ENCODE assay signal across 16 mouse cellular contexts in the genomic region with DNA sequence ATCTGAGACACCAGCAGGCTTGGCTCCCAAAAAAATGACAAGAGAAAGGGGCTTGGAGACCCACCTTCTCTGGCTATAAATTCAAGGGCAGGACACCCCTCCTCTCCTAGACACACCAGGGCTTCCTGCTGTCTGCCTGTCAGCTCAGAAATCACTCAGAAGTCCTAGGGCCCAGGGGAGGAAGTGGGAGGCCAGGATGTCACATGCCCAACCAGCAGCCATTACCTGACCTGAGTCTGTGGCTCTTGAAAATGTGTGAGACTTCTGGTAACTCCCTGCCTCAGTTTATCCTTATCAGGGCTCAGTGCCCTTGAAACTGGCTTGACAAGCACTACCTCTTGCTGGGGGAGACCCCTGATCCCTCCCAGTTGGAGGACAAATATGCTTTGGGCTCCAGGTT.
A peak's percentile ranks its signal among the peaks of the same experiment; 100 is the strongest.
DNase-seq lines count a peak whose midpoint lies in the region; ATAC-seq and TF ChIP-seq lines count a peak whose summit lies in the region.
"Had no signal": no experiment of that assay in that cellular context is flagged by ENCODE, and none has a peak within 500 bp of the region (broad histone marks: within the 10 kb centered on the region; RNA-seq: fewer than 3 reads in every experiment).

No protein-coding gene starts in this region.

- DNase-seq in spleen, adult 2 months (ENCODE audit: low read depth in 1 of 2, low spot score in 2 of 2), result peak in 1 of 2 experiments; percentile 36
- no peak for DNase-seq in spleen, adult 18-20 months
- DNase-seq in induced T-regulatory cell, adult 2 months (ENCODE audit: low read depth), result peak; percentile 40
- peak; percentile 54 for DNase-seq in splenic B cell, adult 2 months (ENCODE audit: low read depth, low spot score)
- no peak for DNase-seq in left cerebral cortex, postnatal 14 days (ENCODE audit: low spot score in 2 of 2)
- DNase-seq in kidney, postnatal 10 days, result no peak
- DNase-seq: adrenal gland, postnatal 10 days; cerebellum, postnatal 25 days; kidney, postnatal 25 days; lung, adult 2 months had no signal

- no peak for TF ChIP-seq POLR2A in spleen, adult 2 months (IDR thresholded peaks at IDR 0.05; ENCODE audit: low read depth, low read length)

- no peak for TF ChIP-seq CTCF in spleen, adult 2 months (IDR thresholded peaks at IDR 0.05; ENCODE audit: extremely low read depth, insufficient read depth, insufficient read length, insufficient replicate concordance)

- no peaks in the 10 kb centered on the region for H3K36me3 ChIP-seq in spleen, adult 2 months (ENCODE audit: control insufficient read depth, insufficient read depth, low read length)
- H3K36me3 ChIP-seq in splenic B cell, adult 2 months (ENCODE audit: control insufficient read depth, insufficient read depth, low read length, poor library complexity, severe bottlenecking), result no peaks in the 10 kb centered on the region
- H3K36me3 ChIP-seq in kidney, embryonic 14.5 days (ENCODE audit: control insufficient read depth, insufficient read depth, low read length), result no peaks in the 10 kb centered on the region
- H3K36me3 ChIP-seq: embryonic facial prominence, embryonic 13.5 days; intestine, embryonic 15.5 days; limb, embryonic 12.5 days had no signal

- H3K4me3 ChIP-seq in spleen, adult 2 months (ENCODE audit: extremely low read depth, insufficient read depth, insufficient read length), result no peak overlapping the region
- no peak overlapping the region for H3K4me3 ChIP-seq in kidney, embryonic 14.5 days (ENCODE audit: low read length)
- H3K4me3 ChIP-seq: embryonic facial prominence, embryonic 13.5 days; forebrain, embryonic 13.5 days; intestine, embryonic 15.5 days; limb, embryonic 12.5 days had no signal

- ATAC-seq in activated CD4-positive, CD25-positive, alpha-beta regulatory T cell, adult 4 months, result peak; percentile 79
- ATAC-seq in kidney, embryonic 14.5 days (ENCODE audit: low FRiP score, low TSS enrichment), result no peak
- ATAC-seq: forebrain, embryonic 13.5 days; intestine, embryonic 15.5 days had no signal

- H3K27me3 ChIP-seq in spleen, adult 2 months (ENCODE audit: control insufficient read depth, insufficient read depth, low read length), result no peaks in the 10 kb centered on the region
- no peaks in the 10 kb centered on the region for H3K27me3 ChIP-seq in splenic B cell, adult 2 months (ENCODE audit: control insufficient read depth, insufficient read depth, low read length, poor library complexity, severe bottlenecking)
- H3K27me3 ChIP-seq in kidney, embryonic 14.5 days (ENCODE audit: control insufficient read depth, insufficient read depth, low read length), result no peaks in the 10 kb centered on the region
- H3K27me3 ChIP-seq: embryonic facial prominence, embryonic 13.5 days; forebrain, embryonic 13.5 days; intestine, embryonic 15.5 days; limb, embryonic 12.5 days had no signal

- H3K4me1 ChIP-seq in spleen, adult 2 months (ENCODE audit: control insufficient read depth, insufficient read depth, insufficient read length), result peaks cover 36% of the 10 kb centered on the region; the same call in 1 of the 2 replicates
- no peaks in the 10 kb centered on the region for H3K4me1 ChIP-seq in kidney, embryonic 14.5 days (ENCODE audit: control insufficient read depth, insufficient read depth, low read length)
- H3K4me1 ChIP-seq: forebrain, embryonic 13.5 days had no signal

- no peaks in the 10 kb centered on the region for H3K9me3 ChIP-seq in kidney, embryonic 14.5 days (ENCODE audit: control insufficient read depth, low read length)
- H3K9me3 ChIP-seq: intestine, embryonic 15.5 days had no signal

- no peak overlapping the region for H3K9ac ChIP-seq in kidney, embryonic 14.5 days (ENCODE audit: low read depth, low read length)
- H3K9ac ChIP-seq: embryonic facial prominence, embryonic 13.5 days; forebrain, embryonic 13.5 days; intestine, embryonic 15.5 days; limb, embryonic 12.5 days had no signal

- intact Hi-C loops in left cerebral cortex, postnatal 14 days (cut with DNase I), result no loop called here

- H3K27ac ChIP-seq in spleen, adult 2 months (ENCODE audit: insufficient read depth, low read length), result 0 out of 2 replicates have a peak overlapping the region, but pooled peaks have one; percentile 37
- no peak overlapping the region for H3K27ac ChIP-seq in kidney, embryonic 14.5 days (ENCODE audit: low read depth, low read length)
- H3K27ac ChIP-seq: embryonic facial prominence, embryonic 13.5 days; forebrain, embryonic 13.5 days; intestine, embryonic 15.5 days; limb, embryonic 12.5 days had no signal

- no peak overlapping the region for H3K4me2 ChIP-seq in kidney, embryonic 14.5 days (replicated peaks; ENCODE audit: low read depth, low read length)
- H3K4me2 ChIP-seq: embryonic facial prominence, embryonic 13.5 days; forebrain, embryonic 13.5 days; intestine, embryonic 15.5 days; limb, embryonic 12.5 days had no signal

Comparison
In these comparisons a context has a peak if more than half of its experiments do, and no peak if none do; other contexts are left out.
1. DNase-seq: peak in induced T-regulatory cell, adult 2 months (single experiment) and splenic B cell, adult 2 months (single experiment); none in spleen, adult 18-20 months (0 of 2), left cerebral cortex, postnatal 14 days (0 of 2) and kidney, postnatal 10 days (single experiment).